Mouse (Mus musculus) lung, adult 2 months (tissue): ENCODE measurements around the gene Idh3b.

Experiments used
- CTCF ChIP-seq: fragments of 200-500 bp; IDR thresholded peaks from 2 replicates; pipeline ENCODE4 v1.5.1; 2011; ENCODE audit warnings: mild to moderate bottlenecking, low read length, control low read depth; ENCODE audit not compliant: insufficient read depth
- POLR2A ChIP-seq: fragments of 200-500 bp; IDR thresholded peaks from 2 replicates; pipeline ENCODE4 v1.6.1; 2011; ENCODE audit warnings: low read depth, mild to moderate bottlenecking, control low read depth, low read length, borderline replicate concordance; ENCODE audit errors: extremely low read depth

DNA sequence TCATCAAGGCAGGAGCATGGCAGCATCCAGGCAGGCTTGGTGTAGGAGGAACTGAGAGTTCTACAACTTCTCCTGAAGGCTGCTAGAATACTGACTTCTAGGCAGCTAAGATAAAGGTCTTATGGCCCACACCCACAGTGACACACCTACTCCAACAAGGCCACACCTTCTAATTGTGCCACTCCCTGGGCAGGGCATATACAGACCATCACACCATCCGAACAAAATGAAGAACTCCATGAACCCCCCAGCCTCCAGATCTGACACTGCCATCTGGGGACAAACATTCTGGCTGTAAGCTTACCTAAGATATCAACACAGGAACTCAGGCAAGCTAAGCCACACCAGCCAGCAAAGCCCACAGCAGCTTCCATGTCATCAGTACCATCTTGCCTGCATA, 18.8 kb downstream of the Idh3b start:
- no peak for TF ChIP-seq POLR2A
- TF ChIP-seq CTCF = no peak
